Mouse (Mus musculus) erythroid progenitor cell, adult 5-6 weeks (primary cell): ENCODE data around the gene P2rx1. TPM values are rescaled to one million over a fixed set of nuclear protein-coding genes. Genes with fewer than 3 reads are reported as not detected.
A peak's percentile ranks its signal among the peaks of the same experiment; 100 is the strongest.

ENCODE experiments used
- ATAC-seq: replicated peaks from 2 replicates; pipeline ENCODE4 v1.8.0; 2016; ENCODE audit warnings: moderate number of reproducible peaks, mild to moderate bottlenecking, moderate TSS enrichment, inconsistent platforms; ENCODE audit not compliant: poor library complexity, low FRiP score, severe bottlenecking
- total RNA-seq, 2 experiments: library from RNA; stranded (forward) in 1 of 2; stranded (reverse) in 1 of 2; fragments of 150-400 nt in 1 of 2; fragments of 186-747, 209-891 nt in 1 of 2; gene quantifications; 2 replicates each; pipeline versions ENCODE4 v1.2.3 to v1.2.4; 2015 to 2017; ENCODE audit warnings: low replicate concordance in 2 of 2

Gene P2rx1
- total RNA-seq, 2 experiments from 2014 or later: 0.45 to 3.4 TPM

DNA sequence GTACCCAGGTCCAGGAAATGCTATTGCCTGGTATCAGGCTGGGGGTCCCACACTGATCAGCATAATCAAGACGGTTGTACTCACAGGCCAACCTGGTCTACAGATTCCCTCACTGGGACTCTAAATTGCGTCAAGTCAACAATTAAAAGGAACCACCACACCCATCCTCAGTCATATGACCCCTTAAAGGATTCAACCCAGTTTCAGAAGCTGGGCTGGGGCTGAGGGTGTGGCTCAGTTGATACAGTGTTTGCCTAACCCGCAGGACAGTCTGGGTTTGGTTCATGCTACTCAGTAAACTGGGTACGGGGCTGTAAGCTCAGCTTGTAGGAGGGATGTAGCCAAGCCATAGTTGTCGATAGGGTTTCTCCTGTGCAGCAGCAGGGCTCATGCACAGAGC is 12.2 kb upstream of the P2rx1 start:
- no peak for ATAC-seq

DNA sequence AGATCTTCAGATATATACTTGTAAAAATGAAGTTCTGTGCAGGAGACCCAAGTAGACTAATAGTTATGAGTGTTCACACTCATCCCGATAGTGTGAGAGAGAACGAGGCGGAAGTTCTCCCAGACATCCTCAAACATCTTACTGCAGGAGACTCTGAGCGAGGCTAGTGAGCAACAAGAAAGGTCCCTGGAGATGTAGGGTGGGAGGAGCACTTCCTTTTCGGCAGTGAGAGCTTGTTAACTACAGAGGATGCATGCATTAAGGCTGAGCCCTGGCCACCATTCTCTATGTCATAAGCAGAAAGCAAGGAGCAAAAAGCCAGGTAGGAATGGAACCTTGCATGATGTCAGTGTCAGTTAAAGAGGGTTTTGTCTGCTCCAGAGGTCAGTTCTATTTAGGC is 11.7 kb upstream of the P2rx1 start:
- no peak for ATAC-seq

GRCm38 (mm10) chr11:72987807-72988206 is 11.1 kb upstream of the P2rx1 start:
- ATAC-seq: no peak

GRCm38 (mm10) chr11:72989044-72989443 is 9.9 kb upstream of the P2rx1 start:
- ATAC-seq: no peak

- no peak for ATAC-seq
Observed at GRCm38 (mm10) chr11:72990688-72991087, 8.2 kb upstream of the P2rx1 start.

DNA sequence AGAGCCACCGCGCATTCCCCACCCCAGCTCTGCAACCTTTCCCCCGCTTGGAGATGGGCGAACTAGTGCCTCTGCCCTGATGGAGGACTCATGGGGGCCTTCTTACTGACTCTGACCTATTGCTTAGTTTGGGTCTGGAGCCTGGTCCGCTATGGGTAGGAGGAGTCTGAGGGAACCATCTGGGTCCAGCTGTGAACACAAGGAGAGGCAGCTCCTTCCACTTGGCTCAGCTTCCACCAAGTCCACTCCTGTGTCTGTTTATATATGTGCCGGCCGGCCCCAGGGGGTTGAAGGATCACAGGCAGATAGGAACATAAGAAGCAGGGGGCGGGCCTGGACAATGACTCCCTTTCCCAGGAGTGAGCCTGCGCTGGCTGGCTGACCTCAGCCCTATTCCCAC is 6.9 kb upstream of the P2rx1 start:
- no peak for ATAC-seq

GRCm38 (mm10) chr11:72996346-72996745 is 2.6 kb upstream of the P2rx1 start:
- ATAC-seq: no peak

DNA sequence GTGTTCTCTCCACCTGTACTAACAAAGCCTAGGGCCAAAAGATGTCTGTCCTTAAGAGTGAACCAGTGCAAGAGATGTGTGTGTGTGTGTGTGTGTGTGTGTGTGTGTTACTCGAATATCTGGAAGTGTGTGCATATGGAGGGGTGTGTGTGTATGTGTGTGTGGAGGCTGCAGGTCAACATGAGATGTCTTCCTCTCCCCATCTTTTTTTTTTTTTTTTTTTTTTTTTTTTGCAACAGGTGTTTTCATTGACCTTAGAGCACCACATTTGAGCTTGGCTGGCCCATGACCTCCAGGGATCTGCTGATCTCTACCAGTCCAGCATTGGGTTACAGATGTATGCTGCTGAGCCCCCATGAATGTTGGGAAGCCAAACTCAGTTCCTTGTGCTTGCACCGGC is 2.1 kb upstream of the P2rx1 start:
- no peak for ATAC-seq

DNA sequence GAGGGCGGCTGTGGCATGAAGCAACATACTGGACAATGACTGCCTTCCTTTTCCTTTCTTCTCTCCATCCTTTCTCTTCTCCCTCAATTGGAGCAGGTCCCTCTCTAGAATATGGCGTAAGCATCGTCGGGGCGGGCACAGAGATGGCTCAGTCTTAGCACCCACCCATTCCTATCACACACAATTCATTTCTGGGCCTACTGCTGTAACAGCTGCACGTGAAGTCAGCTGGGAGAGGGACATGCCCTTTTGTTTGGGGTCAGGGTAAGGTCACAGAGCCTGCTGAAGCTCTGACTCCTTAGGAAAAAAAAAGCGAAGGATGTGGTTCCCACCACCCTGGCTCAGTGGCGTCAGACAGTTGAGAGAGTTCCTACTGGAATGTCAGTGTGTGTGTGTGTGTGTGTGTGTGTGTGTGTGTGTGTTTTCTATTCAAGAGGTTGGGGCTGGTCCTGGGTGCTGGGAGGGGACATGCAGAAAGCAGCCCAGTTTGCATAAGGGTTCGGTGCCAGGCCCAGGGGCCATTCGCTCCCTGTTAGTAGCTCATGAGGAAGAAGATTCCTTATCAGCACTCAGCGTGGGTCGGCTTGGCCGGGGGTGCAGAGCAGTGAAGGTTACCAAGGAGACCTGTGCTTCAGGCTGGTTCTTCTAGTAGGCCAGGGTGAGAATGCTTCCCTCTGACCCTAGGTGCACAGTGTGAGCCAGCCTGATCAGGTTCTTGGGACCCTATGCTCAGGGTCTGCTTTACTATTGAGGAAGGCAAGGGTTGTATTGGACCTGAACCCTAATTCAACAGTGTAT is 1.2 kb upstream of the P2rx1 start:
- ATAC-seq: no peak

GRCm38 (mm10) chr11:73001029-73001428 is 2.1 kb downstream of the P2rx1 start:
- ATAC-seq: no peak

DNA sequence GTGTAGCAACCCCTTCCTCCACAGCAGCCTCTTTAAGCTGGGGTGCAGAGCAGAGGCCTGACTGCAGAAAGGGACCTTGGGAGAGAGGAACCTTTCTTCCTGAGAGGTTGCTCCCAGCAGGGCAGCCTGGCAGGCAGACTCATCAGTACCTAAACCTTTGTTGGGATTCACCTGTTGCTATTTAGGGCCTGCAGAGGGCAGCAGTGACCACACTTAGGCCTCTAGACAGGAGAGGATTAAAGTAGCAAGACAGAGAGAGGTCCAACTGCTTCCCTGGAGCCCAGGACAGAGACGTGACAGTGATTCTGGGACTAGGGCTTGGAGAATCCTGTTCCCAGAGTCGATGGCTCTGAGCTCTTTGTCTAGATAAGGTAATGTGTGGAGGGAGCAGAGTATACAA is 7.5 kb downstream of the P2rx1 start:
- 0 out of 2 replicates have a peak, but pooled peaks have one; percentile 33 for ATAC-seq

DNA sequence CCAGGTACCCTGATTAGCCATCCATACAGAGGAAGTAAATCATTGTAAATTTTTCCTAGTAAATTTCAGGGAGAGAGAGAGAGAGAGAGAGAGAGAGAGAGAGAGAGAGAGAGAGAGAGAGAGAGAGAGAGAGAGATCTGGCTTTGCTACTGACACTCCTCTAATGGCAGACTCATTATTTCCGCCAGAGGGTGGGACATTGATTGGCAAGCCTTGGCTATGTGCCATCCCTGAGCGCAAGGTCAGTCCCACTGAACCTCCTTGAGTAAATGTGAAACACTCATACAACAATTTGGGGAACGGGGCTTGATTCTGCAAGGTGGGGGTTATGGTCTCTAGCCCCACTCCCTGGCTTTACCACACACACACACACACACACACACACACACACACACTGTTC is 8.2 kb downstream of the P2rx1 start:
- no peak for ATAC-seq

GRCm38 (mm10) chr11:73007698-73008481 is 9.0 kb downstream of the P2rx1 start:
- ATAC-seq: no peak

GRCm38 (mm10) chr11:73008826-73009225 is 9.9 kb downstream of the P2rx1 start:
- ATAC-seq: no peak

GRCm38 (mm10) chr11:73009531-73010274 is 10.8 kb downstream of the P2rx1 start:
- ATAC-seq: no peak

- no peak for ATAC-seq
Observed at GRCm38 (mm10) chr11:73013981-73014380, 15.1 kb downstream of the P2rx1 start.

DNA sequence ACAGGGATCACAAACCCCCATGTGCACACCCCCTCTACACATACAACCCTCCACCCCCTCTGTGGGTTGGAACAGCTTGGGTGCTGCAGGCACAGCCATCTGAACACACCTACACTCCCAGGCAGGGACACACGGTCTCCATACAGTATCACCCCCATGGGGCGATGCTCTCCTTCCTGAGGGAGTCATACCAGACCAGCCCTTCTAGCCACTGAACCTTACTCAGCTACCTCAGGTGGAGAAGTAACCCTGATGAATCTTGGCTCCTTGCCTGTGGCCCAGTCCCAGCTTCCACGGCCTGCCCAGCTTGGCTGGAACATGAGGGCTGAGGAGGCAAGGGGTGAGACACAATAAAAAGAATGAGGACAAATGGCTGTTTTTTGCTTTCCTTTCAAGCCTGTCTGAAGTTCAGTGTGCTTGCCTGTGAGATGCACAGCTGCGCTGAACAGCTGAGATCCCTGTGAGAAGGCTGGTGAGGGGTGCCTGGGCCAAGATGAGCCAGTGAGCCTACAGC is 16.0 kb downstream of the P2rx1 start:
- no peak for ATAC-seq

DNA sequence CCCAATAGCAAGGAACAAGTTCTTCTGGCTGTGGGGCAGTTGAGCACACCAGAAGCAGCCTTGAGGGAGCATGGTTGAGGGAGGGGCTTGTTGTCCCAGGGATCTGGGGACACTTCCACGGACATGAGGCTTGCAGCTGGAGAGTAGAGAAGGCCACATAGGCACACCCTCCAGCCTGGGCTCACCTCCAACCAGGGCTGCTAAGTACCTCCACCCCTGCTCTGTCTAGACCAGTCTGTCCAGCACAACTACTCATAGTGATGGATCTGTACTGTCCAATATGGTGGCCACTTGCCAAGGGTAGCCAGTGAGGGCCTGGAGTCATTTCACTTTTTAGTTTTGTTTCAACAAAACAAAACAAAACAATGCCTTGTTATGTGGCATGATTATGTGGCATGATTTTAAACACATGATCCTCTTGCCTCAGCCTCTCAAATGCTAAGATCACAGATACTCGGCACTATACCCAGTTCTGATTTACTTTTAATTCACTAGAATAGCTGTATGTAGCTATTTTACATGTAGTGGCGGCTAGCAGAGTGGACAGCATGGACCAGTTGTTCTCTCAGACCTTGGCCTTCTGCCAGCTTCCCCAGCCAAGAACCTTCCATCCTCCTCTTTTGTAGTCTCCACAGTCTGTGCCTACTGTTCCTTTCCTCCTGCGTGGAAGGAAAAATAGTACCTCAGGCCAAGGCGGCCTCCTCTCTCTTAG is 16.6 kb downstream of the P2rx1 start:
- no peak for ATAC-seq

DNA sequence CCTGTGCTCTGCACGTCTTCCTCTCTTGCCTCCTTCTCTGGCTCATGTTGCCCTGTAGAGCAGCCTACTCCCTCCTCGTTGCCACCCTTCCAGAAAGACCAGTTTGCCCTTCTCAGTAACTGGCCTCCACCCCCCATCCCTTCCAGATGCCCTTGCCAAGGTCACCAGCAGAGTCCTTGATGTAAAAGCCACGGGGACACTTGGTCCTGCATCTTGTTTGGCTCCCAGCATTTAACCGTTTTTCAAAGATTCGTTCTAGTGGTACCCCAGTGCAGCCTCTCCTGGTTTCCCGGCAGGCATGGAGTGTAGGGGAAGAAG is 17.2 kb downstream of the P2rx1 start:
- ATAC-seq: no peak
